Mouse (Mus musculus) ovary, adult 18-20 months (tissue): ENCODE results near the gene Zfp637.
"Not testable (repeated sequence)": the region's sequence is repeated elsewhere in the genome, so short reads cannot be mapped to it uniquely, and the experiment has no call there.

Source experiments
- DNase-seq: peaks from one replicate; pipeline ENCODE4 v3.0.0; 2022; ENCODE audit warnings: low spot score, mixed read lengths

Zfp637 gene

DNA sequence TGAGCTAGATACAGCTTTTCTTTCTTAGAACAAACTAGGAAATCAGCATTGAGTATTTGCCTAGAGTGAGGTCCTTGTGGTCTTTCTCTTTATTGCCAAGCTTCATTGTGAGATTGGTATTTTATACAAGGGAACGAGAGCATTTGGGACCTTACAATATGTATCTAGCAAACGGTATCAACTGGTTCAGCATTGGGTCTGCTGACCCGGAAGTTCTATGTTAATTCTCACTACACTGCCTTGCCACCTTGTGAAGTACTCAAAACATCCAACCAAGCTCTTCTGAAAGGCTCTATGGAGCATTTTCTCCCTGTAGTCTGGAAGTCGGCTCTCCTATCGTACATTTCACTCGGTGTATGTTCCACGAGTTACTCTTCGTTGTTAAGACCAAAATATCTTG lies 22.8 kb downstream of the Zfp637 start:
- no peak for DNase-seq

DNA sequence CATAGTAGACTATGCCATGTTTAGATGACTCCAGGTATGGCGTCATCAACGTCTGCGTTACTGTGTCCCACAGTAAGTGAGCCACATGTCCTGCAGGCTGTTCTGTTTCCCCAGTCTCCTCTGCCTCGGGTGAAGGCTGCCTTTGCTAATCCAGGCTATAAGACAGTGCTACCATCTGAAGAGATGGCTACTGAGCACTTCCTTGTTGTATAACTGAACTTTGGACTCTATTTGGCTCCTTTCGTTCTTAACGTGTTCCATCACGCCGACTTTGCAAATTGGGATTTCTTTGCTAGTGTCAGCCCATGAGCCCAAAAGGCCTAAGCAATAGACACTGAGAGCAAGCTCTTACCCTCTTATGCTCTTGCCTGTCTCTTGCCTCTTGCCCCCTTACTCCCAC lies 27.2 kb downstream of the Zfp637 start:
- DNase-seq, result no peak

DNA sequence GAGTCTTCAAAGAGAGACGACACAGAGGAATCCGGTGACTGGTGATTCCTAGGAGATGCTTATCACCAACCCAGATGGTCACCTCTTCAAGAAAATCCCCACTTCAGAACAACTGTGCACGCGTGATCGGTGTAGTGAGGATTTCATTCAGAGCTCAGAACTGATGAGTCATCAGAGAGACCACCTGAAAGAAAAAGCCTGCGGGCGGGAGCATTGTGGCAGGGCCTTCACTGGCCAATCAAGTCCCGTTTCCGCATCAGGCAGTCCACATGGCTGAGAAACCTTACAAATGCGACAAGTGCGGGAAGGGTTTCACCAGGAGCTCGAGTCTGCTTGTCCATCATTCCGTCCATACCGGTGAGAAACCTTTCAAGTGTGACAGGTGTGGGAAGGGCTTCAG lies 30.1 kb downstream of the Zfp637 start:
- no peak for DNase-seq

DNA sequence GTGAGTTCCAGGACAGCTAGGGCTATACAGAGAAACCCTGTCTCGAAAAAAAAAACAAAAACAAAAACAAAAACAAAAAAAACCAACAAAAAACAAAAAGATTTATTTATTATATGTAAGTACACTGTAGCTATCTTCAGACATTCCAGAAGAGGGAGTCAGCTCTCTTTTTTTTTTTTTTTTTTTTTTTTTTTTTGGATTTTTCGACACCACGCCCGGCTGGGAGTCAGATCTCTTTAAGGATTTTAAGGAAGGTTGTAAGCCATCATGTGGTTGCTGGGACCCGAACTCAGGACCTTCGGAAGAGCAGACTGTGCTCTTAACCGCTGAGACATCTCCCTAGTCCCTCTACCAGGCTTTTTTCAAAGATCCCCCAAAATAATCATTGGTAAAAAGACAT lies 32.5 kb downstream of the Zfp637 start:
- not testable (repeated sequence) for DNase-seq

DNA sequence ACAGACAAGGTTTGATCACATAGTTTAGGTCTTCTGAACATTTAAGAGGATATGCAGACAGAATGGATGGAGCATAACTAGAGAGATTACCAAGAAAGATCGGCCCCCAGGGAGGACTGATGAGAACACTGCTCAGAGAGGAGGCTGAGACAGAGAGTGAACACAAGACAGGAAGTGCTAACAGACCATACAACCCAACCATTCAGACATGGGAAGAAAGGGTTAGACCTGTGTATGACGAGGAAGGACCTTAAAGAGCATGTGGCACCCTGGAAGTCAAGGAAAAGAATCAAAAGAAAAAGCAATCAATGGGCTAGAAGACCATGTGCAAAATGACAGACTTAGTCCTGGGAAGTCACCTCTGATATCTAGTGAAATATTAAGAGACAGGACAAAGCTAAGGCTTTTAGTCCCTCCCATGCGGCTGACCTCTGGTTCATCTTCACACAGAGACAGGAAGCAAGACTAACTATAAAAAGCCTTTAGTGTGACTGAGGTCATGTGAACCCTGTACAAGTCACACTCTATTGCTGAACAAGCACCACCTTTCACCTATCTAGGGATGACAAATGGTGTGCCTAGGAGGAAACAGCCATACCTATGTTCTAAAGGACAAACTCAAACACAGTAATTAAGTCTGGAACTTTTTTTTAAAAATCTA lies 33.8 kb downstream of the Zfp637 start:
- no peak for DNase-seq

GRCm38 (mm10) chr6:117878700-117879407 lies 37.9 kb downstream of the Zfp637 start:
- peak; percentile 84 for DNase-seq

GRCm38 (mm10) chr6:117879408-117880115 lies 38.6 kb downstream of the Zfp637 start:
- DNase-seq, result peak; percentile 96

DNA sequence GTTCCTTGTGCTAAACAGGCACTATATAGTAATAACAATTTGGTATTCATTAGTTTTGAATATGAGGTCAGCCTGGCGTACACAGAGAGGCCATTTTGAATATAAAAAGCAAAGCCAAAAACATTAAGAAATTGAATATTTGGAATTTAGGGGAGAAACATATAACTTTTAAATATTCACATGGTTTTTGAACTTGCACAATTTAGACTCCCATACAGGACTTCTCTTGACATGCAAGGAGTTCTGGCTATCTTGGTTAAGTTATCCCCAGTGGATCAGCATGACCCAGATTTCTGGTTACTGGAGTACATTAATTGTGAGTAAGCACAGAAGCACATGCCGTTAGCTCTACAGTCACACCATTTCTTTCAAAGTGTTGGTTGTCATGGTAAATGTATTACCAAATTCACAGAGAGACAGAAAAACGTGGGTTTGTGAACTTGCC lies 39.4 kb downstream of the Zfp637 start:
- no peak for DNase-seq

DNA sequence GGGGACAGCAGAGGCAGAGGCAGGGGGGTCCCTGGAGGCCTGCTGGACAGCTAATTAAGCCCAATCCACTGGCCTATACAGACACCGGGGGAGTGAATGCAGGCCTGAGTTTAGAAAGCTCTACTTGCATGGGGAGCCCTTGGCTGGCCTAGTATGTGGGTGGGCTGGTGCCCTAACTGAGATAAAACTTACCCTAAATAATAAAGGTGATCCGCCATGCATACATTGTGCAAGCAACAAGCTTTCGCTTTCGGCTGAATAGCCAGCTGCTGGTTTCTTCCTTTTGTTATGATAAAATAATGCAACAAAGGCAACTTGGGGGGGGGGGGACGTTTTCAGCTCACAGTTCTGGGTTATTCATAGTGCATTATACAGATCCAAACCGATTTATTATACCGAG lies 40.2 kb downstream of the Zfp637 start:
- DNase-seq, result no peak

DNA sequence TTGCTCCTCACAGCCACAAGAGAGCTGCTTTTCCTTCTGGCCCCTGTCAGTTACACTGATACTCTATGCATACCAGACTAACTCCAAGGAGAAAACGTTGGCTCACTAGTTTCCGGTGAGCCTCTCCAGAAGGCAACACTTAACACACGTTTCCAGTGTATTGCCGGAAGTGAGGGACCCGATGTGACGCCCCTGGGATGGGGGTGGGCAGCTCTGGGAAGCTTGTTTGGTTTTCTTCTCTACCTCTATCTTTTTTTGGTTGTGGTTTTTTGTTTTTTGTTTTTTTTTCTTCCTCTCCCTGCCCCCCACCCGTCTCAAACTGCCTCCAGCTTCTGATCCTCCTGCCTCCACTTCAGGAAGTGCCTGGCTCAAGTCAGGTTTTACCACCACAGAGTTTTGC lies 41.0 kb downstream of the Zfp637 start:
- no peak for DNase-seq

DNA sequence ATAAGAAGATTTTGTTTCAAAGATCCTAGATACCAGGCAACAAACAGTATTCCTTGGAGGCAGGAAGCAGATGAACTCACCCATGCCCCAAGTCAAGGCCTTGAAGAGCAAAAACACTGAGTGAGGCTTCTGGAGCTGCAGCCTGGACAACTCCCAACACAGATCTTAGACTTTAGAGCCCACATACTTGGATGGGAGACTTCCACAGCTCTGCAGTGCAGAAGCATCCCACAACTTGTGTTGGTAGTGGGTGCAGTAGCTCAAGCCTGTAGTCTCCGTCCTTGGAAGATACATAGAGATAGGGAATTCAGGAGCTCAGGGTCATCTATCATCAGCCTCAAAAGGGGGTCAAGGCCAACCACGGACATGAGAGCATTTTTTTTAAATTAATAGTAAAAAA lies 45.0 kb downstream of the Zfp637 start:
- peak; percentile 34 for DNase-seq

GRCm38 (mm10) chr6:117888032-117888431 lies 47.1 kb downstream of the Zfp637 start:
- DNase-seq, result no peak

- no peak for DNase-seq
Observed at GRCm38 (mm10) chr6:117888642-117889096, 47.7 kb downstream of the Zfp637 start.

- DNase-seq, result no peak
Observed at GRCm38 (mm10) chr6:117890257-117890656, 49.3 kb downstream of the Zfp637 start.

- no peak for DNase-seq
Observed at GRCm38 (mm10) chr6:117891369-117892160, 50.6 kb downstream of the Zfp637 start.

- no peak for DNase-seq
Observed at GRCm38 (mm10) chr6:117892386-117892785, 51.4 kb downstream of the Zfp637 start.

DNA sequence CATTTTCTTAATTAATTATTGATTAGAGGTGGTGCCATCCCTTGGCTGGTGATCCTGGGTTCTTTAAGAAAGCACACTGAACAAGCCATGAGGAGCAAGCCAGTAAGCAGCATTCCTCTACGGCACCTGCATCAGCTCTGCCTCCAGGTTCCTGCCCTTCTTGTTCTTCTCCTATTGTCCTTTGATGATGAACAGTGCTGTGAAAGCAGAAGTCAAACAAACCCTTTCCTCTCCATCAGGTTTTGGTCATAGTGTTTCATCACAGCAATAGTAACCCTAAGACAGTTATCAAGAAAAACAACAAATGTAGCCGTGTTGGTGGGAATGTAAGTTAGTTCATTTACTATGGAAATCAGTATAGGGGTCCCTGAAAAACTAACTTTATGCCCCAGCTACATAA lies 52.5 kb downstream of the Zfp637 start:
- DNase-seq, result no peak
